Mouse (Mus musculus) spleen, adult 2 months (tissue): ENCODE measurements around the gene Arrdc4.

Experiments used
- CTCF ChIP-seq: fragments of 200-500 bp; IDR thresholded peaks from 2 replicates; pipeline ENCODE4 v1.5.1; 2011; ENCODE audit warnings: mild to moderate bottlenecking, inconsistent platforms; ENCODE audit not compliant: insufficient read depth, insufficient read length, insufficient replicate concordance; ENCODE audit errors: extremely low read depth
- POLR2A ChIP-seq: fragments of 200-500 bp; IDR thresholded peaks from 2 replicates; pipeline ENCODE4 v1.6.1; 2011; ENCODE audit warnings: low read depth, low read length, inconsistent platforms

GRCm38 (mm10) chr7:68726380-68726779, 22.7 kb downstream of the Arrdc4 start:
- TF ChIP-seq CTCF (no peak), POLR2A (no peak)
